Mouse (Mus musculus) common myeloid progenitor, adult 5-6 weeks (primary cell): Measurements from ENCODE around the gene Exoc3l. TPM values are rescaled to one million over a fixed set of nuclear protein-coding genes. Genes with fewer than 3 reads are reported as not detected.

Experiments
- ATAC-seq: replicated peaks from 2 replicates; pipeline ENCODE4 v1.8.0; 2016; ENCODE audit warnings: low read depth, mild to moderate bottlenecking, moderate TSS enrichment, inconsistent platforms; ENCODE audit not compliant: poor library complexity, severe bottlenecking
- total RNA-seq: library from RNA; stranded (forward); fragments of 200-1000, 187-1606 nt; gene quantifications from 2 replicates; pipeline ENCODE4 v1.2.3, GENCODE M21; 2017

The Exoc3l gene
- 2.3 and 2.6 TPM in 2 replicates for total RNA-seq

DNA sequence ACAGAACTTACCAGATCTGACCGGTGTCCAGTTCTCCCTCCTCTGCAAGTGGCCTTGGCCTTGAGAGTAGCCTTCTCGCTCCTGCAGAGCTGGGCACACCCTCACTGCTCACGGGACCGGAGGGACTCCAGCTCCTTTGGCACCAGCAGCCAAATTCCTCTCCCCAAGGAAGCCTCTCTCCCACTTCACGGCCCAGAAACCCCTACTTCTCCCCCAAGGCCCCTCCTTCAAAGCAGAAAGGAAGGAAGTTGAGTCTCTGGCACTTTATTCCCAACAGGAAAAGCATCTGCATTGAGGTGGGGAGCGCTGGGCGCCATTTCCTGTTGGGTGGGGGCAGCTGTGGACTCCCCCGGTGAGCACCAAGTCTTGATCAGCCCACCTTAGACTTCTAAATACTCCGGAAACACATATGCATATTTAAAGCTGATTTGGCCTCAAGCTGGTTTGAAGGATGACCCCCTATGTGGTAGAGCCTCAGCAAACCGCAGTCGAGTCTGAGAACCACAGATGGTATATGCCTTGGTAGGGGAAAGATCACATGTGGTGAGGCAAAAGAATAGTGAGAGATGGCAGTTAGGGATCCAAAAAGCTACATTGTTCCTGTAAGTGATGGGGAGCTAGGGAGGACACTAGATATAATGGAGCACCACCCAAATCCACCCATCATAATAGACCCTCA is at the start of gene Exoc3l:
Gene Exoc3l, minus strand, starts transcription at position 207 of the 679 bp plus-strand sequence.
- ATAC-seq, result peak; percentile 39

DNA sequence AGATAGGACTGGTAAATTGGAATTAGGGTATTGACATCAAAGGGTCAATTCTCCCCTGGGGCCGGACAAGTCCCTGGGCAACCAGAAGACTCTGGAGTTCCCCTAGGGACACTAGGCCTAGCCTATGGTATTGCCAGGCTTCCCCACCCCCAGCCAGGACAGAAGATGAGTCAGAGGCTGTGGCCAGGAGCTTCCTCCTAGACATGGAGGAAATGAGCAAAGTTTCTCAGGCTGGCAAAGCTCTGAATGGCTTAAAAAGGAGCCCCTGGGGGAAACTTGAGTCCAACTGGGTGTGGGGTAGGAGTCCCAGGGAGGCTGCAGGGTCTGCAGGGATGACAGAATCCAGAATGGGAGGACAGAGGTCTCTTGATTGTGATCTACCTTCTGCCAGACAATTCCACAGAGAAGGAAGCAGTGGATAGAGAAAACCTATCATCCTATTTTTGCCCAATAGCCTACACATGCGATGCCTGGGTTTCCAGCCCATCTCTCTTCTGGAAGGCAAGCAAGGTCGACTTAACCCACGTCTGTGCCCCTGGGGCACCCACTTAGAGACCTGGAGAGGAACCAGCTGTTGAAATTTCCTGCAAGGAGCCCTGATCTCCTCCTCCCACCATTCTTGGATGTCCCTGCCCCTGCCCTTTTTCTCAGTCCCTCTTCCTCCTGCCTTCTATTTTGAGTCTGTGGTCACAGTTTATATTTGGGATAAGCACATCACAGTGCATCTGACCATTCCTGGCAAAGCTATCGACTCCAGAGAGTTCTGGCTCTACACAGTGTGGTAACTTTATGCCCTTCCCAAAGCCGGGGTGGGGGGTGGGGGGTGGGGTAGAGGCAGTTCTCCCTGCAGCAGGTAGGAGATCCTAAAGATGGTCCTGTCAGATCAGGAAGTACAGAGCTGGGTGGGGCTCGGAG is 49.4 kb upstream of the Exoc3l start:
- peak; percentile 43 for ATAC-seq

- ATAC-seq, result no peak
Measured at GRCm38 (mm10) chr8:105343791-105344574, 48.1 kb upstream of the Exoc3l start.

- no peak for ATAC-seq
Measured at GRCm38 (mm10) chr8:105342768-105343167, 46.9 kb upstream of the Exoc3l start.

GRCm38 (mm10) chr8:105341399-105341798 is 45.5 kb upstream of the Exoc3l start:
- no peak for ATAC-seq

DNA sequence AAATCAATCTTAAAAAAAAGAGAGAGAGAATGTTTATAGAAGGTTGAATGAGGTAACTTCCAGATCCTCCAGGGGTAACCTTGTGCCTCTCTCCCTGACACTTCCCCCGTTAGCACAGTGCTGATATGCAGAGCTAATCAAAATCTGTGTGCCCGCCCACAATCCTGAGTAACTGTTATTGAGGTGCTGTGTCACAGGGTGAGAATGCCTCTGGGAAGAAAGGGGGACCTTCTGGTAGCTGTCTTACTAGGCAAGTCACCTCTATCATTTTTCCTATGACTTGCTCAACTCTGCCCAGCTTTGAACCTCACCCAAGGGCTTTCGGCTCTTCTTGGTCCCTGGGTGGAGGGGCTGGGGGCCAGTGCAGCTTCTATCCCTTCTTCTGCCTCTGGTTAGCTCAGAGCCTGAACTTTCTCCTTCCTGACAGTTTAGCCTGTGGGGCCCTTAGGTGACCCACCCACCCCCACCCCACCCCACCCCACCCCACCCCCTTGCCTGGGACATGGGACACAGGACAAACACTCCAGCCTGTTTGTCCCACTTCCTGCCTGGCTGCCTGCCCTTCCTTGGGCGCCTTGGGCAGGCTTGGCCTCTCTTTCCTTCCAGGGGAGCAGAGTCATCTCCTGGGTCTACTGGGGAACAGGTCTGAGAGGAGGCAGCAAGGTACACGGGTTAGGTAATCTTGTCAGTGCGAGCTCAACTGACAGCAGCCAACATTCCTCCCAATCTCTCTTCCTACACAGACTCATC is 44.2 kb upstream of the Exoc3l start:
- ATAC-seq, result peak; percentile 52

DNA sequence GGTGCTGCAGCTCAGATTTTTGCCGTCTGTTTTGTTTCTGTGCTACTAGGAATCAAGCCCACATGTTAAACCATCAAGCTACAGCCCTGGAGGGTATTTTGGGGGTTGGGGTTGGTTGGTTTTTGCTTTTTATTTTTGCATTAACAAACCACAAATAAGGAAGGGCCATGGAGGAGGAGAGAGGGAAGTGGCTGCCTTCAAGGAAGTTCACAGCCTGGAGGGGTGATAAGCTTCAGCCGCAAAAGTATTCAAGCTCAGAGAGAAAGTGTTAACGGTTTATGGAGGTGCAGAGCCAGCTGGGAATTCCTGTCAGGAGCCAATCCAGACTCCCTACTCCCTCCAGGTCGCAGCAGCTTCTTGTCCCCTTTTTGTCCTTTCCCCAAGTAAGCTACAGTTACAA is 43.1 kb upstream of the Exoc3l start:
- peak; percentile 81 for ATAC-seq

- ATAC-seq, result no peak
Measured at GRCm38 (mm10) chr8:105336373-105337130, 40.7 kb upstream of the Exoc3l start.

- ATAC-seq, result no peak
Measured at GRCm38 (mm10) chr8:105332523-105332922, 36.6 kb upstream of the Exoc3l start.

GRCm38 (mm10) chr8:105331931-105332330 is 36.0 kb upstream of the Exoc3l start:
- ATAC-seq, result no peak

GRCm38 (mm10) chr8:105331469-105331868 is 35.6 kb upstream of the Exoc3l start:
- ATAC-seq, result no peak

- no peak for ATAC-seq
Measured at GRCm38 (mm10) chr8:105330325-105330724, 34.4 kb upstream of the Exoc3l start.

DNA sequence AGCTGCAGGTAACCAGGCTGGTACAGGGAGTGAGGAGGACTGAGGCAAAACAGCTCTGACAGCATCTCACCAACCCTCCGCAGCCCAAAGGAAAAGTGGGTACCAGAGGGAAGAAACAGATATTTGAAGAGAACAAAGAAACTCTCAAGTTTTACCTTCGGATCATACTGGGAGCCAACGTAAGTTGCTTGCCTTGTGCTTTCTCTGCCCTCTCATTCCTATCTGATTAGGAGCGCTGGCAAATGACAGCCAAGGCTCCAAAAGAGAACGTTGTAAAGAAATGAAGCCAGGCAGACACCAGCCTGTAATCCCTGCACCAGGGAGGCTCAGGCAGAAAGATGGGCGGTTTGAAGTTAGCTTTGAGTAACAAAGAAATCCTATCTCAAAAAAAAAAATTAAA is 31.1 kb upstream of the Exoc3l start:
- no peak for ATAC-seq

DNA sequence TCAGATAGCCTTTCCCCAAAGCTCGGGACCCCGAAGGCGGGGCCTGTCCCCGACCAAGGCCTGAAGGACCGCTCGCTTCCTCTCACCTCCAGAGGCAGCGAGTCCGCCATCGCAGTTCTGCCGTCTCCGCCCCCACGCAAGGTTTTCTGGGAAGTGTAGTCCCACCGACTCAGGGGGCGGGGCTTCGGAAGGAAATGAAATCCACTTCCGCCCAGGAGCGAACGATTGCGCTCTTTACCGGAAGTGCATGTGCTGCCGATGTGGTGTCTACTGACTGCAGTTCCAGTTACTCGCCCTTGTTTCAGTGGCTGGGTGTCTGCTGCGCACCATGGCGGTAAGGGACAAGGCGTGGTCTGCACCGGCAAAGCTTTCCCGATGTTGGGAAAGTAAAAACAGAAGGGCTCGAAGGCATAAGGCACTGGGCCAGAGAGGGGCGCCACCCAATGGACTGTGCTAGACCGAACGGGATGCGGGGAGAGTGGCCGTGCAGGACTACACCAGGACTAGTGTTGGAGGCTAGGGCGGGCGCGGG is 30.3 kb upstream of the Exoc3l start, which contains the start of the genes Lrrc29 and Tmem208:
Gene Lrrc29, minus strand, starts transcription at position 138 of the 532 bp plus-strand sequence.
Gene Tmem208, plus strand, starts transcription at position 214 of the 532 bp plus-strand sequence.
- peak; percentile 90 for ATAC-seq

DNA sequence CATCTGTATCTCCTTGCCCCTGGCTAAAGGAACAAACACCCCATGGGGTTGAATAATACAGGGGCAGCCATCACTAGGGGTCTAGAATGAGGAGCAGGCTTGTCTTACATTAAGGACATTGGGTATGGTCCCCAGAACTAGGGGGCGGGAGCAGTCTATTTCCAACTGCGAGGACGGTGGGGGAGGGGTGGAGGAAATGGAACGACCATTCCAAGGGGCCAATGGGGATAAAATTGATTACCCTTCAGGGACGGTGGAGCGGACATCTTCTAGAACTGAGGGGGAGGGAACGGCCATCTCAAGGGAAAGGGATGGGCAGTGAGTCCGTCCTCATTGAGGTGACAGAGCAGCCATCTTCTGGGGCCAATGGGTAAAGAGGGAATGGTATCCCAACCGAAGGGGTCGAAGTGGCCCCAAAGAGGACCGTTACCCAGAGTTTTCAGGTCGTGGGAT is 29.8 kb upstream of the Exoc3l start:
- ATAC-seq, result no peak

DNA sequence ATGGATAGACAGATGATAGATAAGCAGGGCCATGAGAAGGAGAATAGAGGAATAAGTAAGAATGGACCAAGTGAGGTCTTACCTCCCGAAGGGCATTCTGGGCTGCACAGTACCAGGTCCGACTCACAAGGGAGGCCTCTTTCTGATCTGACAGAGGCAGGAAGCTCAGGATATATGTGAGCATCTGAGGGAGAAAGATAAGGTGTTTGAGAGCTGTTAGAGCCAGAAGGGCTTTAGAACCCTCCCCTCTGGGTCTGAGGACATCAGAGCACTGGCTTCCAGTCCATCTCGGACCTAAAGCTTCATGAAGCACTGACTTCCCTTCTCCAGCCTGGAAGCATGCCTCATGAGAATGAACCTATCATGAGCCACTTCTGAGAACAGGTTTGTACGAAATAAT is 27.3 kb upstream of the Exoc3l start:
- no peak for ATAC-seq

GRCm38 (mm10) chr8:105318662-105319190 is 22.8 kb upstream of the Exoc3l start:
- no peak for ATAC-seq

GRCm38 (mm10) chr8:105317941-105318340 is 22.0 kb upstream of the Exoc3l start:
- no peak for ATAC-seq
